Mouse (Mus musculus): ENCODE measurements around the gene Isyna1. TPM values are rescaled to one million over a fixed set of nuclear protein-coding genes. Genes with fewer than 3 reads are reported as not detected.

Gene Isyna1
- total and polyA plus RNA-seq, 2 experiments from 2014 or later: 113 to 152 TPM

- H3K27me3 ChIP-seq (ENCODE audit: insufficient read depth, low read length): no peaks in the 10 kb centered on the region
- peaks cover 16% of the 10 kb centered on the region for H3K4me1 ChIP-seq (ENCODE audit: insufficient read depth, low read length)
- H3K36me3 ChIP-seq (ENCODE audit: insufficient read depth, low read length): no peaks in the 10 kb centered on the region
- DNase-seq (ENCODE audit: low spot score) (peak; percentile 66), ATAC-seq (peak; percentile 34; the same call in 1 of the 2 replicates)
- H3K27ac ChIP-seq: peak overlapping the region; percentile 28
- H3K9me3 ChIP-seq (ENCODE audit: low read length): no peaks in the 10 kb centered on the region
- no peak overlapping the region for H3K4me2 ChIP-seq (ENCODE audit: low read depth, low read length)
- no peak for TF ChIP-seq CTCF (IDR thresholded peaks at IDR 0.05; ENCODE audit: low read depth)
- no peak overlapping the region for H3K4me3 ChIP-seq (ENCODE audit: low read length)
- no peak overlapping the region for H3K9ac ChIP-seq (replicated peaks; ENCODE audit: low read length)
Measured at GRCm38 (mm10) chr8:70553740-70554139, 40.4 kb upstream of the Isyna1 start.

- WGBS: 91% methylated on average over 4 of the region's 4 CpGs
- Histone ChIP-seq H3K4me2 (ENCODE audit: low read depth, low read length) (no peak overlapping the region), H3K27me3 (ENCODE audit: insufficient read depth, low read length) (no peaks in the 10 kb centered on the region), H3K4me3 (ENCODE audit: low read length) (no peak overlapping the region), H3K36me3 (ENCODE audit: insufficient read depth, low read length) (no peaks in the 10 kb centered on the region), H3K9me3 (ENCODE audit: low read length) (no peaks in the 10 kb centered on the region), H3K4me1 (ENCODE audit: insufficient read depth, low read length) (peaks cover 16% of the 10 kb centered on the region), H3K9ac (replicated peaks; ENCODE audit: low read length) (no peak overlapping the region), H3K27ac (no peak overlapping the region)
- ATAC-seq: no peak
- no peak for TF ChIP-seq CTCF (IDR thresholded peaks at IDR 0.05; ENCODE audit: low read depth)
- DNase-seq (ENCODE audit: low spot score): no peak
Measured at GRCm38 (mm10) chr8:70555079-70555747, 39.0 kb upstream of the Isyna1 start.

- ATAC-seq (no peak), DNase-seq (ENCODE audit: low spot score) (no peak)
- no peaks in the 10 kb centered on the region for H3K9me3 ChIP-seq (ENCODE audit: low read length)
- no peak overlapping the region for H3K27ac ChIP-seq
- no peak overlapping the region for H3K9ac ChIP-seq (replicated peaks; ENCODE audit: low read length)
- no peak; the same call in 1 of the 2 replicates for TF ChIP-seq CTCF (IDR thresholded peaks at IDR 0.05; ENCODE audit: low read depth)
- H3K4me2 ChIP-seq (ENCODE audit: low read depth, low read length): no peak overlapping the region
- H3K27me3 ChIP-seq (ENCODE audit: insufficient read depth, low read length): no peaks in the 10 kb centered on the region
- WGBS: 59% methylated on average over 4 of the region's 4 CpGs
- peaks cover 11% of the 10 kb centered on the region for H3K4me1 ChIP-seq (ENCODE audit: insufficient read depth, low read length)
- no peaks in the 10 kb centered on the region; the same call in 1 of the 2 replicates for H3K36me3 ChIP-seq (ENCODE audit: insufficient read depth, low read length)
- no peak overlapping the region for H3K4me3 ChIP-seq (ENCODE audit: low read length)
Measured at GRCm38 (mm10) chr8:70558334-70558733, 35.8 kb upstream of the Isyna1 start.

- DNase-seq (ENCODE audit: low spot score) (no peak), ATAC-seq (no peak)
- H3K4me2 ChIP-seq (ENCODE audit: low read depth, low read length): no peak overlapping the region
- H3K27ac ChIP-seq: no peak overlapping the region
- no peaks in the 10 kb centered on the region for H3K27me3 ChIP-seq (ENCODE audit: insufficient read depth, low read length)
- H3K4me1 ChIP-seq (ENCODE audit: insufficient read depth, low read length): peaks cover 4% of the 10 kb centered on the region
- WGBS: 76% methylated on average over 3 of the region's 3 CpGs
- no peak overlapping the region for H3K9ac ChIP-seq (replicated peaks; ENCODE audit: low read length)
- no peaks in the 10 kb centered on the region; the same call in 1 of the 2 replicates for H3K36me3 ChIP-seq (ENCODE audit: insufficient read depth, low read length)
- H3K9me3 ChIP-seq (ENCODE audit: low read length): no peaks in the 10 kb centered on the region
- H3K4me3 ChIP-seq (ENCODE audit: low read length): no peak overlapping the region
- TF ChIP-seq CTCF (IDR thresholded peaks at IDR 0.05; ENCODE audit: low read depth): peak; percentile 29
Measured at GRCm38 (mm10) chr8:70558983-70559382, 35.2 kb upstream of the Isyna1 start.

GRCm38 (mm10) chr8:70560096-70560495 lies 34.1 kb upstream of the Isyna1 start:
- no peaks in the 10 kb centered on the region for H3K27me3 ChIP-seq (ENCODE audit: insufficient read depth, low read length)
- ATAC-seq (peak; percentile 55), DNase-seq (ENCODE audit: low spot score) (peak; percentile 43)
- WGBS: 48% methylated on average over 2 of the region's 2 CpGs
- TF ChIP-seq CTCF (IDR thresholded peaks at IDR 0.05; ENCODE audit: low read depth): peak; percentile 47
- peaks cover 8% of the 10 kb centered on the region; the same call in 1 of the 2 replicates for H3K4me1 ChIP-seq (ENCODE audit: insufficient read depth, low read length)
- H3K4me2 ChIP-seq (ENCODE audit: low read depth, low read length): no peak overlapping the region
- no peaks in the 10 kb centered on the region; the same call in 1 of the 2 replicates for H3K36me3 ChIP-seq (ENCODE audit: insufficient read depth, low read length)
- no peak overlapping the region for H3K4me3 ChIP-seq (ENCODE audit: low read length)
- H3K9ac ChIP-seq (replicated peaks; ENCODE audit: low read length): no peak overlapping the region
- H3K9me3 ChIP-seq (ENCODE audit: low read length): no peaks in the 10 kb centered on the region
- no peak overlapping the region for H3K27ac ChIP-seq

GRCm38 (mm10) chr8:70560564-70560963 lies 33.6 kb upstream of the Isyna1 start:
- Histone ChIP-seq H3K4me3 (ENCODE audit: low read length) (no peak overlapping the region), H3K9ac (replicated peaks; ENCODE audit: low read length) (no peak overlapping the region), H3K4me2 (ENCODE audit: low read depth, low read length) (no peak overlapping the region), H3K27ac (no peak overlapping the region), H3K36me3 (ENCODE audit: insufficient read depth, low read length) (no peaks in the 10 kb centered on the region; the same call in 1 of the 2 replicates), H3K27me3 (ENCODE audit: insufficient read depth, low read length) (no peaks in the 10 kb centered on the region), H3K9me3 (ENCODE audit: low read length) (no peaks in the 10 kb centered on the region), H3K4me1 (ENCODE audit: insufficient read depth, low read length) (peaks cover 8% of the 10 kb centered on the region; the same call in 1 of the 2 replicates)
- no peak for TF ChIP-seq CTCF (IDR thresholded peaks at IDR 0.05; ENCODE audit: low read depth)
- ATAC-seq (no peak), DNase-seq (ENCODE audit: low spot score) (no peak)
- 73% methylated on average over 3 of the region's 3 CpGs for WGBS

- no peak for DNase-seq (ENCODE audit: low spot score)
- WGBS: 78% methylated on average over 4 of the region's 4 CpGs
Measured at GRCm38 (mm10) chr8:70561357-70561756, 32.8 kb upstream of the Isyna1 start.

More at GRCm38 (mm10) chr8:70561357-70561756, 32.8 kb upstream of the Isyna1 start:
- no peaks in the 10 kb centered on the region for H3K27me3 ChIP-seq (ENCODE audit: insufficient read depth, low read length)
- no peak for TF ChIP-seq CTCF (IDR thresholded peaks at IDR 0.05; ENCODE audit: low read depth)
- ATAC-seq: no peak
- peaks cover 8% of the 10 kb centered on the region; the same call in 1 of the 2 replicates for H3K4me1 ChIP-seq (ENCODE audit: insufficient read depth, low read length)
- no peaks in the 10 kb centered on the region for H3K9me3 ChIP-seq (ENCODE audit: low read length)
- no peaks in the 10 kb centered on the region; the same call in 1 of the 2 replicates for H3K36me3 ChIP-seq (ENCODE audit: insufficient read depth, low read length)
- H3K27ac ChIP-seq: no peak overlapping the region
- H3K9ac ChIP-seq (replicated peaks; ENCODE audit: low read length): no peak overlapping the region
- H3K4me3 ChIP-seq (ENCODE audit: low read length): no peak overlapping the region
- H3K4me2 ChIP-seq (ENCODE audit: low read depth, low read length): no peak overlapping the region
